Mouse (Mus musculus) liver, embryonic 12.5 days (tissue): ENCODE data around the gene Vmn2r26. TPM values are rescaled to one million over a fixed set of nuclear protein-coding genes. Genes with fewer than 3 reads are reported as not detected.
"Not testable (repeated sequence)": the region's sequence is repeated elsewhere in the genome, so short reads cannot be mapped to it uniquely, and the experiment has no call there.

Source experiments
- ATAC-seq: fragments of 200-750 bp; cut with Nextera tagmentation; 2 replicates; pipeline ENCODE4 v1.8.0; 2017; ENCODE audit warnings: moderate number of reproducible peaks, mild to moderate bottlenecking, moderate library complexity
- H3K27ac ChIP-seq: fragments of 300-500 bp; sonication (generic); 2 replicates; pipeline ENCODE4 v1.5.1; 2016; ENCODE audit warnings: mild to moderate bottlenecking
- H3K27me3 ChIP-seq: fragments of 300-500 bp; sonication (generic); replicated peaks from 2 replicates; pipeline ENCODE4 v1.6.1; 2016; ENCODE audit warnings: mild to moderate bottlenecking, moderate library complexity
- H3K36me3 ChIP-seq: fragments of 300-500 bp; sonication (generic); 2 replicates; pipeline ENCODE4 v1.6.1; 2016; ENCODE audit warnings: mild to moderate bottlenecking, moderate library complexity
- H3K4me1 ChIP-seq: fragments of 300-500 bp; sonication (generic); 2 replicates; pipeline ENCODE4 v1.6.1; 2016
- H3K4me2 ChIP-seq: fragments of 300-500 bp; sonication (generic); 2 replicates; pipeline ENCODE4 v1.6.1; 2016; ENCODE audit warnings: mild to moderate bottlenecking, moderate library complexity
- H3K4me3 ChIP-seq: fragments of 300-500 bp; sonication (generic); 2 replicates; pipeline ENCODE4 v1.5.1; 2016; ENCODE audit warnings: mild to moderate bottlenecking, moderate library complexity
- H3K9ac ChIP-seq: fragments of 300-500 bp; sonication (generic); 2 replicates; pipeline ENCODE4 v1.6.1; 2016; ENCODE audit warnings: mild to moderate bottlenecking, moderate library complexity
- H3K9me3 ChIP-seq: fragments of 300-500 bp; sonication (generic); replicated peaks from 2 replicates; pipeline ENCODE4 v1.6.1; 2016; ENCODE audit warnings: mild to moderate bottlenecking, moderate library complexity
- WGBS: fragments of 180-500 bp; shearing (Covaris S2); methylation state at CpG from one replicate; pipeline ENCODE4 v1.1.7; 2016; ENCODE audit not compliant: insufficient replicate concordance; 5-methylcytosine and 5-hydroxymethylcytosine counted together
- polyA plus RNA-seq: library from polyadenylated mRNA; unstranded; fragments of >200 nt; fragmentation: Nextera tagmentation; extraction: Ambion mirVana; gene quantifications from 2 replicates; pipeline ENCODE4 v1.2.1, GENCODE M21; 2016

Gene Vmn2r26
- not detected in 2 replicates for polyA plus RNA-seq

DNA sequence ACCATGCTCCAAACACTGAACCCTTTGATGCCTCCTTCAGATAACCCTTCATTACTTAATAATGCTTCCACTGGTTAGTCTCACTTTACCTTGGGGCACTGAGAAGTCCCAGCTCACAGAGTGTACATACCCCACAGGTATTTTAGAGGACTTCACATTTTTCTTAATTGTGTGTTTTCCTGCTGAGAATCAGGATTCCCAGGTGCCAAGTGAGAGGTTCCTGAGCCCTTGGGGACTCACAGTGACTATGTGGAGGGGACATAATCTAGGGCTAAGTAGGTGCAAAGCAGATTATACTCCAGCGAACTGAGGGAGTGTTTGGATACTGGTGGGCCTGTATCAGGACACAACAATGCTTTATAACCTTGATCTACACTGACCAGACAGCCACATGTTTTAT lies at the start of gene Vmn2r26:
Gene Vmn2r26, plus strand, starts transcription at position 301 of the 400 bp plus-strand sequence.
- not testable (repeated sequence) for H3K9me3 ChIP-seq, H3K4me1 ChIP-seq, H3K9ac ChIP-seq, H3K4me3 ChIP-seq, H3K27ac ChIP-seq, H3K4me2 ChIP-seq, H3K27me3 ChIP-seq, ATAC-seq, H3K36me3 ChIP-seq
- 21% methylated on average over 1 of the region's 1 CpGs for WGBS

DNA sequence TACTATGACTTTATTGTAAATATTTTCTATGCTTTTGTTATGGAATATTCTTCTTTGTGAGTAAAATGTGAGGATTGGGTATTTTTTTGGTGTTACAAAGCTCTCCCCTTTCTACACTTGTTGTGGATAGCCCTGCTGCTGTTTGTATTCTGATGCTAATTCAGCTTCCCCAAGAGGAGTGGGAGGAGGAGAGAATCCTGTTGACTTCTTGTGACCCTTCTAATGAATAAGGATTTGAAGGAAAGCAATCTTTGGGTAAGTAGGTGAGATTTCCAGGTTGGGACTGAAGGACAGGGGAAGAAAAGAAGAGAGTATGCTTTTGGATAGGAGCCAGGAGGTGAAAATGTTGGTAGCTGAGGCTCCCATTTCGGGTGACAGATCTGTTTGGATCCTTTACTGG lies 3.5 kb upstream of the Vmn2r26 start:
- H3K4me3 ChIP-seq: no peak overlapping the region
- no peak for ATAC-seq
- no peaks in the 10 kb centered on the region for H3K27me3 ChIP-seq
- 23% methylated on average over 1 of the region's 1 CpGs for WGBS
- H3K9me3 ChIP-seq: no peaks in the 10 kb centered on the region
- no peak overlapping the region for H3K9ac ChIP-seq
- H3K4me2 ChIP-seq: no peak overlapping the region
- H3K36me3 ChIP-seq: no peaks in the 10 kb centered on the region
- no peak overlapping the region for H3K27ac ChIP-seq
- no peaks in the 10 kb centered on the region for H3K4me1 ChIP-seq

DNA sequence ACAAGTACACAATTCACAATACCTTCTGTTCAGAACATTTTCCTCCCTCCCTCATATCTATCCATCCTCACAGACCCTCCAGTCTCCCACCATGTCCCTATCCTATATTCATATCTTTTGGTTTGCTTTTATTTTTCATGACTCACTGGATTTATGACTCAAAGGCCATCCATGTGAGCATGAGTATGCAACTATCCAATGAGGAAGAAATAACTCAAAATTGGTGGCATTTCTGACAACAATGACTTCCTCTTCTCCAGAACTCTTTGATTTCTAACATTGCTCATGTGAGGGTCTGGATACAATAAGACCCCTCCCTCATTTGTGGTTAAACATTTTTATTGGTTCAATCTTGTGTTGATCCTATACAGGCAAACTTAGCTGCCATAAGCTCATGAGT lies 24.0 kb downstream of the Vmn2r26 start:
- Histone ChIP-seq H3K27ac (no peak overlapping the region), H3K4me1 (no peaks in the 10 kb centered on the region), H3K9ac (no peak overlapping the region), H3K36me3 (no peaks in the 10 kb centered on the region), H3K9me3 (no peaks in the 10 kb centered on the region), H3K27me3 (no peaks in the 10 kb centered on the region), H3K4me2 (no peak overlapping the region), H3K4me3 (no peak overlapping the region)
- no peak for ATAC-seq

DNA sequence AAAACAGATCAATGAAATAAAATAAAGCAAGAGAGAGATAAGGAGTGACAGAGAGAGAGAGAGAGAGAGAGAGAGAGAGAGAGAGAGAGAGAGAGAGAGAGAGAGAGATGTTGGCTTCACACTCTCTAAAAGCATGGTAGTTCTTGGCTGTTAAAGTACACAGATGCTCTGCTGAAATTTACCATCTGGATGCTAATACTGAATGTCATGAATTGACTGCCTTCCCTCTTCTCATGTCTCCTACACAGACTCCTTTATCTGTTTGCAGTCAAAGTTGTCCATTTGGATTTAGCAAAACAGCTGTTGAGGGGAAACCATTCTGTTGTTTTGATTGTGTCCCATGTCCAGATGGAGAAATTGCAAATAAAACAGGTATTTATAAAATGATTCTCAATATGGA lies 29.2 kb downstream of the Vmn2r26 start:
- not testable (repeated sequence) for H3K9ac ChIP-seq

GRCm38 (mm10) chr6:124102334-124102733 lies 78.0 kb downstream of the Vmn2r26 start:
- Histone ChIP-seq H3K36me3 (no peaks in the 10 kb centered on the region), H3K27ac (no peak overlapping the region), H3K4me1 (no peaks in the 10 kb centered on the region), H3K4me3 (no peak overlapping the region), H3K9me3 (no peaks in the 10 kb centered on the region), H3K9ac (no peak overlapping the region), H3K4me2 (no peak overlapping the region), H3K27me3 (no peaks in the 10 kb centered on the region)
- 43% methylated on average over 4 of the region's 4 CpGs for WGBS
- no peak for ATAC-seq

More for the DNA sequence above, 29.2 kb downstream of the Vmn2r26 start:
- not testable (repeated sequence) for H3K9me3 ChIP-seq, H3K27me3 ChIP-seq, H3K4me1 ChIP-seq, ATAC-seq, H3K36me3 ChIP-seq, H3K4me3 ChIP-seq, H3K4me2 ChIP-seq, H3K27ac ChIP-seq

Other genes starting within 250 kb of the Vmn2r26 start
- gene Vmn2r24, start 245.7 kb upstream of the Vmn2r26 start, polyA plus RNA-seq: not detected in 2 replicates
- gene Vmn2r25, start 171.1 kb upstream of the Vmn2r26 start, polyA plus RNA-seq: not detected in 2 replicates
- gene Vmn2r27, start 207.3 kb downstream of the Vmn2r26 start, polyA plus RNA-seq: not detected in 2 replicates